Mouse (Mus musculus) spleen, postnatal 36 days (tissue): ENCODE data around the gene Upp2.

Experiments
- DNase-seq, 2 experiments: peaks; one replicate each; pipeline ENCODE4 v3.0.0; 2022; ENCODE audit warnings: low spot score in 2 of 2, mixed read lengths in 1 of 2

The Upp2 gene

GRCm38 (mm10) chr2:58567066-58567810 is at the start of gene Upp2, which contains the start of gene Acvr1:
Gene Upp2 (plus strand): TSS chr2:58567298.
Gene Acvr1 (minus strand): TSS chr2:58567157.
- peak; percentile 33 to 42 for DNase-seq

GRCm38 (mm10) chr2:58518517-58518916 is 48.6 kb upstream of the Upp2 start:
- DNase-seq: no peak

DNA sequence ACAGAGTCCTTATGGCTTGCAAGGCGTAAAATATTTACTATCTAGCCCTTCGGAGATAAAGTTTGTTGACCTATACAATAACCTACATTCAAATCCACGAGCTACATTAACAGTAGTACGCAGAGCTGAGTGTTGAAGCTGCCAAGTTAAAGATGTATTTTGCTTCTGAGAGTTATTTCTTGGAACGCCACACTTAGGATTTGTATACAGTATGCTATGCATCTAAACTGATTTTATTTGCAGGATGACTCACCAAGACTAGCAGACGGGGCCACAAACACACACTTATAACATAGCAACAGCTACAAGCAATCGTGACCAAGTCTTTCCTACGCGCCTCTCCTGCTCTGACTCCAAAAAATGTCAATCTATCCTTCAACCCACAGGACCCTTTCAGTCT is 46.4 kb upstream of the Upp2 start:
- DNase-seq: no peak

- no peak for DNase-seq
Measured at GRCm38 (mm10) chr2:58521621-58522020, 45.5 kb upstream of the Upp2 start.

DNA sequence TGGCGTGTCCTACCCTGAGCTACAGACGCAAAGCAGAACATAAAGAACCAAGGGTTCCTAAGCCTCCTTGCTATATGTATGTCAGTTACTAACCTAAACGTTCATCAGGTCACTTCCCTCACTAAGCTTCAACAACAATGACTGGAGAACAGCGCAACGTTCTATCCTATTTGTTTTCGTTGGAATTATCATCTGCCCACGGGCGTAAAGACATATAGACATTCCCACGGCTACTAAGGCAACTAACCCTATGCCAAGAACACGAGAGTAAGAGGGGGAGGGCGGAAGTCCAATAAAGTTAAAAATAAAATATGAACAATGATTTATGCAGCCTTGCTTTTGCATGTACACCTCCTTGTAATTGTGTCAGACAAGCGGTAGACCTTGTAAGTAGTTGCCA is 44.0 kb upstream of the Upp2 start:
- no peak for DNase-seq

DNA sequence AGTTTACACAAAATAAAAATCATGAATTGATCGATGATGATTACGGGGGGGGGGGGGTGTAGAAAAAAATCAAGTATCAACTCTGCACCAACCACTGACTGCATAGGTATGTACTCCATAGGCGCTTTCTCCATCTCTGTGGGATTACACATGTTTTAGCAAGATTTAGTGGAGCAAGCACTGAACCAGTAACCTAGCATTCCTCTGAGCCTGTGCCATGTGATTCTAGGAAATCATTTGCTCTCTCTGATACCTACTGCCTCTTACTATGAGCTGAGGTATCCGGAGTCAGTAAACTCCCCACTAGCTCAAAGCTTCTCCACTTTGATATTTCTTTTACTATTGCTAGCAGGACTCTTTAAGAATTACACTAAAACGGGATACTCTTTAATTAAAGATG is 43.2 kb upstream of the Upp2 start:
- DNase-seq: no peak

DNA sequence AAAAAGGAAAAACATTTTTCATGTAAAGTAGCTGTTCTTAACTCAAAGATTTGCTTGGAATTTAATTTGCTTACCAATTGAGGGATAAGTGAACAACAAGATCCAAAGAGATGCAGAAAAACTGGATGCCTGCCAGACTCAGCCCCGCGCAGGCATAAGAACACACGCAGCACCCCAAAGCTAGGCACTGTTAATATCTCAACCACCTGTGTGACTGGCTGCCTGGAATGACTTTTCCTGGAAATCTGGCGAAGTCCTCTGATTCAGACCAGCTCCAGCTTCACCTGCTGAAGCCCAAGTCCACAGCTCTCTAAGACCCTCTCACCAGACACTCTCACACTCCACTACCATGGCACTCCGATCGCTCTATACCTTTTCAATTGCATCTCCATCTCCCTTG is 42.7 kb upstream of the Upp2 start:
- no peak for DNase-seq

GRCm38 (mm10) chr2:58527786-58528185 is 39.3 kb upstream of the Upp2 start:
- no peak for DNase-seq

- no peak for DNase-seq
Measured at GRCm38 (mm10) chr2:58529384-58529783, 37.7 kb upstream of the Upp2 start.

DNA sequence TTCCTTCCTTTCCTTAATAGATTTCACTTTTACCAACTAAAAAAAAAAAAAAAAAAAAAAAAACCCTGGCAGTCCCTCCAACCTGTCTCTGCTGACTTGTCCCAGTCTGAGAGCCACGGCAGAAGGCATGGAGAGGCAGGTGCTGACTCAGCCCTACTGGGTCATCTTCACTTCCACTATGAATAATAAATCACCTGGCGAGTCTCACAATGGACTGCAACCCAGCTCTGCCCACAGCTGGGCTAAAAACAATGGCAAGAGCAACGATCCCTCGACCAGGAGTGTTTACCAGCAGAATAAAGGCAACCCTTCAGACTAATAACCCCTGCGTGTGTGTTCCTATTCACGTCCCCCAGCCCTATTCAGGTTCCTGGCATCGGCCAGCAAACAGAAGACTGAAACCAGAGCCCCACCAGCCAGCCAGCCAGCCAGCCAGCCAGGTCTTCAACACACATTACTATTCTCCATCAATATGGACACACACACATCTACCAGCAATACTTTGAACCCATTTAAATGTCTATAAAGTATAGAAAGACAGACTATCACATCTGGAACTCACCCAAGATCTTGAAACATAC is 37.1 kb upstream of the Upp2 start:
- no peak for DNase-seq

DNA sequence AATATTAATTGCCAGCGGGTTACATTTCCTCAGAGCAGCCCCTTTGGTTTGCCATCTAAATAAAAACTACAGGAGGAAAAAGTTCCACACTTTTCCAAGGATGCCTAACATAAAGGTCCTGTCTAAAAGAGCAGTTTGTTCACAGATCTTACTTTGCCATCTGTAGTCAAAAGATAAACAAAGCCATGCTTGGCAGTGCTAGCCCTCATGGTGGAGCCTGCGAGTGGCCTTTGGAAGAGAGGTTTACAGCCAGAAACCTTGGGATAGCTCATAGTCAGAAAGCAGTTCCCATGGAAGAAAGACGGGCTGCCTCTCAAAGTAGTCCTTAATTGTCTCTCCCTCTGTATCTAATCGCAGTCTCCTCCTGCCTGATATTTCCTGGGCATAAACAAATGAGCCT is 36.6 kb upstream of the Upp2 start:
- DNase-seq: no peak

- DNase-seq: peak in 1 of 2 experiments; percentile 23
Measured at GRCm38 (mm10) chr2:58532260-58532850, 34.7 kb upstream of the Upp2 start.

DNA sequence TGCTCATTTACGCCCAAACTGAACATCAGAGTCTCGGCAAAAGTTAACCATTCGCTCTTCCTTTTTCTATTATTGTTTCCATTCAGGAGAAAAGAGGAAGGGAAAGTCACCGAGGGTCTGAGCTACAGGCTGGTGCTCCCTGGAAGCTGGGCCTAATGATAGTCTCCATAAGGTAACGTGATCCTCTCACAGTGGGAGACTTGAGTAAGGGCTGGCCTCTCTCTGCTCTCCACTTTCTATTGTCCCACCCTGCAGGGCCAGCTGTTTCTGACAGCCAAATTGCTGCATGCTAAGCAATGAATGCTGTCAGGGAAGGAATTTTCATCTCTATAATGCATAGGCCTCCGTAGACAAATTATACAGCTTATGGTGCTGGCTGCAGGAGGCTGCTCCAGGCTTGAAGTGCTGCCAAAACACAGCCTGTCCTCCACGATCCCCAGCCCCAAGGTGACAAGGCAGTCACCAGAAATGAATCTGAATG is 33.5 kb upstream of the Upp2 start:
- no peak for DNase-seq

DNA sequence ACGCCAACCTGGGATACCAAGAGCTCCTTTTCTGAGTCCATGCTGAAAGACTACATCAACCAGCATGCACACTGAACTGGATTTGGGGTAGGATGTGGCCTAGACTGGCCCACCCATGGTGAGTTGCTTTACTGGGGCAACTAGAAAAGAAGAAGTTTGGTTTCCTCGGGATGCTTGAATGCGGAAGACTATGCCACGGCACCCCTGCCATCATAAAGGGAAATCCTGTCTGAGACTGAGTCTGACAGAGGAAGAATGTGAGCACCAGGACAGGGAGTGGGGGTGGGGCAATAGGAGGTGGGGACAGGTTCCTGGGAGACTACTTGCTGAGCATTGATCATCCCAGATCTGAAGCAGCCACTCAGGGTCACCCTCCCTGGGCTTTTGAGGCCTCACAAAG is 32.7 kb upstream of the Upp2 start:
- no peak for DNase-seq

GRCm38 (mm10) chr2:58535233-58535632 is 31.9 kb upstream of the Upp2 start:
- DNase-seq: no peak

DNA sequence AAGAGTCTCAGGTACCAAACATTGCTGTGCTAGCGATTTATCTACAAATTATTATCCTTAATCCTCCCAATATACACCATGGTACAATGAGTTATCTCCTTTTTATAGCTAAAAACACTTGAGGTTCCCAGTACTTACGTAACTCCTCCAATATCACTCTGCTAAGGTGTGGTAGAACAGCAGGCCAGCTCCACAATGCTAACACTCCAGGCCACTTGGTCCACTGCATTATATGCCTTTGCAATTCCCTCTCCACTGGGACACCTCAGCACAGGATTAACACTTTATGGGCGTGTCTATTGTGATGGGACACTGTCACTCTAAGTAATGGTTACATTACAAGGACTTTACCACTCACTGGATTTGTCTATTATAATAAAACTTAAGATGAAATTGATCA is 30.3 kb upstream of the Upp2 start:
- DNase-seq: no peak

- DNase-seq: no peak
Measured at GRCm38 (mm10) chr2:58538196-58538595, 28.9 kb upstream of the Upp2 start.

DNA sequence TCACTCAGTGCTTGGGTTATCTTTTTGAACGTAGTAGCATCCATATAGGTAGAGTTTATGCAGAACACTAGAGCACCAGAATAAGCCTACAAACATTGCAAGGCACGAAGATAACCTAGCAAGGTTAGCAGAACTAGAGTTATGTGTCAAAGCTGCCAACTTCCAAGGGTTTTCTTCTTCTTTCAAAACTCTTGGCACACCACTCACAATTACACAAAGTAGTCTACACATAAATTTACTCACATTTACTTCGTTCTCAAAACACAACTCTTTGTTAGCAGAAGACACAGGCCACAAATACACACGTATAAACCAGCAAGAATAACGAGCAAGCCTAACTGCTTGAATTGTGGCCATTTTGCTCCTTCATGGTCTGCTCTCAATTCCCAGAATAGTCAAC is 23.8 kb upstream of the Upp2 start:
- DNase-seq: no peak

GRCm38 (mm10) chr2:58544368-58544767 is 22.7 kb upstream of the Upp2 start:
- DNase-seq: no peak

- no peak for DNase-seq
Measured at GRCm38 (mm10) chr2:58546264-58546663, 20.8 kb upstream of the Upp2 start.

GRCm38 (mm10) chr2:58548943-58549342 is 18.2 kb upstream of the Upp2 start:
- DNase-seq: no peak

GRCm38 (mm10) chr2:58549960-58550359 is 17.1 kb upstream of the Upp2 start:
- no peak for DNase-seq

DNA sequence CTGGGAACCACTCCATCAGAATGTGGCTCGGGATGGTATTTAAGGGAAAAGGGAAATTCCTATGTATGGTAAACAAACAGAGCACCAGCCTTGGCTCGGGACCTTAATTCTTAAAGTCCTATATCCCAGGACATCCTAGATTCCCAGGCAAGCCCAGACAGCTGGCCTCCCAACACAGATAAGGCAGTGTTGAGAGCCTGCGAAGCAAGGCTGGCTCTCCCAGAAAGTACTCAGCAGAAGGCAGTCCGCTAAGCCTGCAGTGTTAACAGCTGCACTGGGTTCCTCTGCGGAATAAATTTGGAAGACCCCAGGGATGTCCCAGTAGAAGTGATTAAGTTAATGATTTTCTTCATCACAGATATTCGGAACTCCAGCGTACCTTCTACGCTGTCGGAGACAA is 16.6 kb upstream of the Upp2 start:
- no peak for DNase-seq
